Mouse (Mus musculus) thymus, postnatal 25 days (tissue): ENCODE results near the gene Ttc33.
A peak's percentile ranks its signal among the peaks of the same experiment; 100 is the strongest.

ENCODE experiments used
- DNase-seq: peaks from one replicate; pipeline ENCODE4 v3.0.0; 2022

Gene Ttc33

DNA sequence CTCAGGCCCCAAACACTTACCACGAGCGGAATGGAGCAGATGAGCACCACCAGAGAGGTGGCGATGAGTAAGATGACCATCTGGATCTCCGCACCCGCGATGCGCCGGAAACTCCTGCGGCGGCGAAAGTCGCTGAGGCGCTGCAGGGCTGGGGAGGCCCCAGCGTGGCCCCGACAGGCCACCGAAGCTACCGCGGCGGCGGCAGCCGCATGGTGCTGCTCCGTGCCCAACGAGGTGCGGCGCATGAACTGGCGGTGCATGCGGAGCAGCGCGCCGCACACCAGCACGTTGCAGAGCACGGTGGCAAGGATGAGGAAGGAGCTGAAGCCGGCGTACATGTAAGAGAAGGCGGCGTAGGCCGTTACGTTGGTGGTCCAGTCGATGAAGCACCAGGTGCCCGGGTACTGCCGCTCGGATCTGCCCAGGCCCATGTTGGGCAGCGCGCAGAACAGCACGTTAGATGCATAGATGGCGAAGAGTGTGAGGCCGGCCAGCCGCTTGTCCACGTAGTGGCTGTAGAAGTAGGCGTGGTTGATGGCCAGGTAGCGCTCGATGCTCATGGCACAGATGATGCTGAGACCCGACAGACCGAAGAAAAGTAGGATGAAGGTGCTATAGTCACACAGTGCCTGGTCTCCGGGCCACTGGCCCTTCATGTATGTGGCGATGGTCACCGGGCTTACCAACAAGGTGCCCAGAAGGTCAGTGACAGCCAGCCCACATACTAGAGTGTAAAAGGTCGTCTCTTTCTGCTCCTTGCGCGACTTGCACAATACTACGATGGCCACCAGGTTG is 57.1 kb downstream of the Ttc33 start:
- DNase-seq: peak; percentile 57

DNA sequence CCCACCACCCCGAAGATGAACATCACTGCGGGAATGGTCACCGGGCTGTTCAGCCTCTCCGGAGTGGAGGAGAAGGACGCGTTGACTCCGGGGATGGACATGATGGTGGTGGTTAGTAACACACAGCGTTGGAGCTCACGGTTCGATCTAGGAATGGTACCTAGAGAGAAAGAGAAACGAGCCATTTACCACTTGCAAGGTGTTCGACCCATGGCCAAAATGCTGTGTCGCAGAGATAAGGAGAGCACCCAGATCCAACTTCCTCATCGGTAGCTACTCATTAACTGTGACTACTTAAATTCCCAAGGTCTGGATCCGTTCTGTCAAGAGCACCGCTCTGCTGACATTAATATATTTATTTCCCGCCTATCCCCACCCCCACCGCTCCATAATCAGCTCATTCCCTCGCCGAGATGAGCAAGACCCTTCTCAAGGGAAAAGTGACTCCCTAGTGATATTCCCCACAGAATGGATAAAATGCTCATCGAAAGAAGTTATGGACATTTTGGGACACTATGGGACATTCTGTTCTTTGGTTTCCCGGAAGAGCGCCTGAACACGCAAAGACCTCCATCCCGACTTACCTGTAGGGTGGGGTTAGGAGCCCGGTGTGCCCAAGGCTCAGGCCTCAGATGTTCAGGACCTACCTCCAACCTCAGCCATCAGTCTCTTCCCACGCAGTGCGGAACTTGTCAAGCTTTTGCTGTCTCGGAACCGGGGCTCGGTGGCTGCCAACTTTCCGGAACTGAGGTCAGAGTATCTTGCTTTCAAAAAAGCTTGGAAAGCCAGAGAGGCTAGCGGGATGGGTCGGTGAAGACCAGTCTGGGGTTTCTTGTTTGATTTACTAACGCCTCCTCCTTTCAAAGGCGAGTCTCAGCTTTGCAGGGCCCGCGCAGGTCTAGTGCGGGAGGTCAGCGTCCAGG is 58.0 kb downstream of the Ttc33 start:
- DNase-seq: no peak

DNA sequence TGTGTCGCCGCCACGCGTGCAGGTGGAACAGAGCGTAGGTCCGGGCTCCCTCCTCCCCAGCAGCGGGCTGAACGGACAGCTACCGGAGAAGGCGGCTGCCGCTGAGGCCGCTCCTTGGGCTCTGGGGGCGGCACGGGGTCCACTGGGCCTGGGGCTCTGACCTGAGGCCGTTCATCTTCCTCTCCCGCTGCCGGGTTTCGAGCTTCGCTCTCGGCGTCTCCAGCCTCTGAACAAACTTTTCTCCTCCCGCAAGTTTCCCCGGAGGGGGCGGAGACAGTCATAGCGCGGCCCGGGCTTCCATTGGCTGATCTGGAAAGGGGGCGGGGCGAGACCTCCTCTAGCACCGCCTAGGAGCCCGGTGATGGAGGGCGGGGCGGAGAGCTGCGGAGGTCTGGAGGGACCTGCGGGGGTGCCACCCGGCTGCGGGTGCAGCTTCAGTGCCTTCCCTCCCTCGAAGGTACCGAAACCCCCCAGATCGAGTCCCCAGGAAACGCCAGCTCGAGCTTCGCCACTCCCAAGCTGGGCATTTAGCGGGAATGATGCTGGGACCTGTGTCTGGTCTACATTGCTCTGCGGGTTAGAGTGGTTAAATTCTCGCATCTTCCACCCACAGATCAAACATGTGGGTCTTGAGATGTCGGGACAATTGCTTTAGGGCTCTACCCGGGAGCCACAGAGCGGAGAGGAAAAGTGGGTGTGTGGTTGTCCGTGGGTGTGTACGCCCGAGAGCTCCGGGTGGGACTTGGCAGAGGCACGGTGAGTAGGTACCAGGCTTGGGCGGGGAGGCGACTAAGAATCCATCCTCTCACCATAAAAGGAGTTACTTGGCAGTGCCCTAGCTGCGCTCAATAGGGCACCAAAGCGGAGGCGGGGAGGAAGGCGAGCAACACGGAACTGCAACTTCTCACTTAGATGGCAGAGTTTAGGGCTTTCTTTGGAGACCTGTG is 58.9 kb downstream of the Ttc33 start, which contains the start of gene Ptger4:
Gene Ptger4 (minus strand): TSS at position 229 of the 947 bp plus-strand sequence.
- peak; percentile 99 for DNase-seq

DNA sequence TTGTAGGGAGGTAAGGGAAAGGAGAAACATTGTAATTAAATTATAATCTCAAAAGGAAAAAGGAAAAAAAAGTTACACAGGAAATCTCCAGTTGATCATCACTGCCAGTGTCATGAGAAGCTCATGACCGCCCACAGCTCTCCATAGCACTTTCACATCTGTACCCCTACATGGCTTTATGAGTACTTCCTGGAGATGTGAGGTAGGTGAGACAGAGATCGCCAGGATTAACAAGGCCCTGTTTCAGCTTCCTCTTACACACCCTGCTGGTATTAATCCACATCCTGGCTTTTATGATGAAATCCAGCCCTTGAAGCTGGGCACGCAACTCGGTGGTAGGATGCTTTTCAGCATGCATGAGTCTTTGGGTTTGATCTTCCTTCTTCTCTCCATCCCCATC is 64.9 kb downstream of the Ttc33 start:
- DNase-seq: no peak

DNA sequence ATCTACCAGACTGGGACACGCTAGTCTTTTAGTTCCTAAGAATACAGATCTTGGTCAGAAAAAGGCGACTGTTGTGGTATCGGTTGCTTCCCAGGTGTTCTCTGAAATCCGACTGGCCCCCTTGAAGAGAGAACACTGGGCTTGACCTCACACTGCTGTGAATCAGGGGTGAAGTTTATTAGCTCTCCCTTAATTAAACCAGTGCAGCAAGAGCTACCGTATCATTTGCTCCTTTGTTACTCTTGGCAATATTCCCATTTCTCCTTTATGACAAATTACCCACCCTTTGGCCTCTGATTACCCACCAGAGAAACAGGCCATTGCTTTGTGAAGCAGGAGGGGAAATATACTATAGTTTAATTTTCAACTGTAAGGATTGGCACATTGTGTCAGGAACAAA is 74.9 kb downstream of the Ttc33 start:
- DNase-seq: no peak

DNA sequence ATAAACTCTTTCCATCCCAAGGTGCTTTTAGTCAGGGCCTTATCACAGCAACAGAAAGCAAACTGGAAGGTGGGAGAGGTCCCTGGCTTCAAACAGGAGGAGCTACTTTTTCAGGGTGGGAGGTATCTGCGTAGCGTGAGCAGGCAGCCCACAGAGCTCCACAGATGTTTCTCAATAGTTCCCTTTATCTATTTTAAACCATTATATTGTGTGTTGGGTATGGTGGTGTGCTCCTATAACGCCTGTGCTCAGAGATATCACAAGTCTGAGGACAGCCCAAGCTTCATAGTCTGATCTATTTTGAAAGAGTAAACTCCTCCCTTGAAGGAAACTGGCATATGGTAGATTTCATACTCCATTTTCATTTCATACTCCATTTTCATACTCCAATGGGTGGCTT is 75.7 kb downstream of the Ttc33 start:
- DNase-seq: no peak

DNA sequence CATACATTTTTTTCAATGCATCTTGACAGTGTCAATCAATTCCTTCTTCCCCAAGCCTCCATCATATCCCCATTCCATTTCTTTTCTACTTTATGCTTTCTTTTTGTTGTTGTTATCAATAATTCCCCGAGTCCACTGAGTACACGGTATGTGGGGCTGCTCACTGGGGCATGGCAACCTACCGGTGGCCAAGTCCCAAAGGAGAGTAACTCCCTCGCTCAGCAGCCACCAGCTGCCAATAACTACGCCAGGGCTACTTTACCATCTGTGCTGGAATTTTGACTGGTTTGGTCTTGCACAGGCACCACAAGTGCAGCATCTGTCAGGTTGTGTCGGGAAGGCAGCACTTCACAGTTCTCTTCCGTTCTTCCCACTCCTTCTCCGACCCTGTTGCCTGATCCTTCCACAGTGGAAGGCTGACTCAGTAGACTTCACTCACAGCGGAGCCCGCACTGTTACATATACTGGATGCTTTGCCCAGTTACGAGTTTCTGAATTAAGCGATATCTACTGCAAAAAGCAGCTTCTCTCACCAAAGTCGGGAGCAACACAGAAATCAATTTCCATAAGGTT is 76.9 kb downstream of the Ttc33 start:
- no peak for DNase-seq

DNA sequence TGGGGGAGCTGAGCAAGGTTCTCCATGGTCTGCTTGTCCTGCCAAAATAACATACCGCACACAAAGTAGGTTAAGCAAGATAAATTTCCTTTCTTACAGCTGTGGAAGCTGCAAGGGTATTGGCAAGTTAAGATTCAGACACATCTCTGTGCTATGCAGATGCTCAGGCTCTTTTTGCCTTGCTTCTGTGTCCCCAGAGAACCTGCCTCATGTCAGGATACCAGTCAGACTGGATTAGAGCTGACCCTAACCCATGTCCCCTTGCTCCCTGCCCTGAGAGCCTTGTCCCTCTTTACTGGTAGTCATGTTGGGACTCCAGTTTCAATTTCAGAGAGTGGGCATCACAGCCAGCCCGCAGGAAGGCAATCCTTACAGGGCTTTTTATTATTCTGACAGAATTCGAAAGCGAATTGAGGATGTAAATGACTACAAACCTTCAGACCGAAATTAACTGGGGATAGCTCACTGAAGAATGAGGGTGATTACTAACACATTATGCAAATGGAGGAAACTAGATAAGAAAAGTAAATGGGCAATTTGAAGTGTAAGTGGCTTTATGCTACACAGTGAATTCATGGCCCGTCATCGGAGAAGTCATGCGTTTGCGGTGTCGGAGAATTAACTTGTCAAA is 77.7 kb downstream of the Ttc33 start:
- no peak for DNase-seq

DNA sequence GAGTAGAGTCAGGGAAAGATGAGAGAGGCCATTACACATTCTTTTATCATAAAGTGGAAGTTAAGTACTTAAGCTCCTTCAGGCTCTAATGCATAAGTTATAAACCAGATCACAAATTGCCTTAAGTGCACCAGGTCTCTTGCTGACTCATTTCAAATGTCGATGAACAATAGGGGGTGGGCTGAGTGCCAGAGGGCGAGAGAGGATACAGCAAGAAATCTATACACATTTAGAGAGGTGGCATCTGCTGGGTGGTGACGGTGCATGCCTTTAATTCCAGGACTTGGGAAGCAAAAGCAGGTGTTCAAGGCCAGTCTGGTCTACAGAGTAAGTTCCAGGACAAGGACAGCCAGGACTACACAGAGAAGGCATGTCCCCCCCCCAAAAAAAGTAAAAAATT is 80.8 kb downstream of the Ttc33 start:
- no peak for DNase-seq
